Mouse (Mus musculus) hindbrain, embryonic 10.5 days (tissue): ENCODE results near the gene Sema5a. TPM values are rescaled to one million over a fixed set of nuclear protein-coding genes. Genes with fewer than 3 reads are reported as not detected.

Experiments used
- DNase-seq: peaks from one replicate; pipeline ENCODE4 v3.0.0-alpha.2; 2017; ENCODE audit warnings: low spot score
- H3K27ac ChIP-seq: fragments of 300-500 bp; sonication (generic); 2 replicates; pipeline ENCODE4 v1.5.1; 2016; ENCODE audit warnings: mild to moderate bottlenecking, moderate library complexity
- H3K27me3 ChIP-seq: fragments of 300-500 bp; sonication (generic); 2 replicates; pipeline ENCODE4 v1.6.1; 2016; ENCODE audit warnings: mild to moderate bottlenecking; ENCODE audit not compliant: poor library complexity, insufficient read depth, severe bottlenecking
- H3K36me3 ChIP-seq: fragments of 300-500 bp; sonication (generic); 2 replicates; pipeline ENCODE4 v1.6.1; 2016; ENCODE audit warnings: mild to moderate bottlenecking, moderate library complexity
- H3K4me1 ChIP-seq: fragments of 300-500 bp; sonication (generic); replicated peaks from 2 replicates; pipeline ENCODE4 v1.6.1; 2016; ENCODE audit warnings: mild to moderate bottlenecking
- H3K4me3 ChIP-seq: fragments of 300-500 bp; sonication (generic); 2 replicates; pipeline ENCODE4 v1.5.1; 2016; ENCODE audit warnings: mild to moderate bottlenecking, moderate library complexity
- H3K9me3 ChIP-seq: fragments of 300-500 bp; sonication (generic); 2 replicates; pipeline ENCODE4 v1.6.1; 2016; ENCODE audit warnings: mild to moderate bottlenecking, moderate library complexity
- WGBS: fragments of 180-500 bp; shearing (Covaris S2); methylation state at CpG from one replicate; pipeline ENCODE4 v1.1.7; 2016; 5-methylcytosine and 5-hydroxymethylcytosine counted together
- polyA plus RNA-seq: library from polyadenylated mRNA; unstranded; fragments of >200 nt; fragmentation: Nextera tagmentation; extraction: Ambion mirVana; gene quantifications from 2 replicates; pipeline ENCODE4 v1.2.1, GENCODE M21; 2016

Gene Sema5a
- polyA plus RNA-seq, 1 experiment from 2014 or later = 5.0 TPM

DNA sequence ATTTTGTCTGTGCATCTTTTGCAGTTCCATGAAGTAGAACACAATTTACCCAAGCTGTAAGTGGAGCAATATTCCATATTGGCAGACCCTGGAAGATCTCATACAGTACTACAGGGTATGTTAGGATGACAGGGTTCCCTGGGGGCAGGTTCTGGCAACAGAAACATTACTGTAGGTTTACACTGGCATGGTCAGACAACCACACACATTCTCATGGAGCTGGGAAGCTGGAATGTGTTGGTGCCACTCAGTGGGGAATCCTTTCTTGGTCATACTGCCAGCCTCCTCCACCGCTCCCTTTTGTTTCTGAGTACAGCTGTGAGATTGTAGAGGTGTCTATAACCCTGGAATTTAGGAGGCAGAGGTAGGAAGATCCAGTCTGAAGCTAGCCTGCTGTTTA lies 11.2 kb upstream of the Sema5a start:
- H3K9me3 ChIP-seq = no peaks in the 10 kb centered on the region
- 90% methylated on average over 1 of the region's 1 CpGs for WGBS

DNA sequence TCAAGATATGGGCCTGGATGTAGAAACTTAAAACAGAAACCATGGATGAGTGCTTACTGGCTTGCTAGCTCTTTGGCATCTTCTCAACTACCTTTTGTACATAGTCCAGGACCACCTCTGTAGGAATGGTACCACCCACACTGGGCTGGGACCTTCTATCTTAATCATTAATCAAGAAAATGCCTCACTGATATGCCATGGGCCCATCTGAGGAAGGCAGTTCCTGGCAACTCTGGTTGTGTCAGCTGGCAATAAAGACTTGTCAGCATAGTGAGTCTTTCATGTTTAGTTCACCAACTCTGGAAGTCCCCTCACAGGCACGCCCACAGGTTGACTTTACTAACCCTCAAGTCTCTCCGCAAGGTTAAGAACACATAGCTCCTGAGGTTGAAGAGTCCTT lies 5.5 kb upstream of the Sema5a start:
- H3K4me3 ChIP-seq = no peak overlapping the region
- no peaks in the 10 kb centered on the region for H3K9me3 ChIP-seq
- no peaks in the 10 kb centered on the region for H3K36me3 ChIP-seq
- WGBS = 94% methylated on average over 2 of the region's 2 CpGs
- H3K27me3 ChIP-seq = no peaks in the 10 kb centered on the region
- peaks cover 12% of the 10 kb centered on the region; the same call in 1 of the 2 replicates for H3K4me1 ChIP-seq
- no peak for DNase-seq
- no peak overlapping the region for H3K27ac ChIP-seq

More for the DNA sequence above, 11.2 kb upstream of the Sema5a start:
- no peak overlapping the region for H3K27ac ChIP-seq
- no peak overlapping the region for H3K4me3 ChIP-seq
- 0 out of 2 replicates have a peak, but pooled peaks cover 3% of the 10 kb centered on the region for H3K4me1 ChIP-seq
- no peaks in the 10 kb centered on the region for H3K36me3 ChIP-seq
- H3K27me3 ChIP-seq = no peaks in the 10 kb centered on the region
- DNase-seq = no peak

GRCm38 (mm10) chr15:32240159-32240558 lies 4.5 kb upstream of the Sema5a start:
- whole genome bisulfite sequencing = 89% methylated on average over 3 of the region's 3 CpGs

GRCm38 (mm10) chr15:32241666-32242065 lies 2.9 kb upstream of the Sema5a start:
- 92% methylated on average over 6 of the region's 6 CpGs for WGBS
- no peak for DNase-seq
- no peak overlapping the region for H3K27ac ChIP-seq

More at GRCm38 (mm10) chr15:32240159-32240558, 4.5 kb upstream of the Sema5a start:
- Histone ChIP-seq H3K9me3 (no peaks in the 10 kb centered on the region), H3K4me3 (no peak overlapping the region), H3K36me3 (no peaks in the 10 kb centered on the region), H3K4me1 (peaks cover 21% of the 10 kb centered on the region), H3K27me3 (no peaks in the 10 kb centered on the region), H3K27ac (no peak overlapping the region)
- DNase-seq = no peak

DNA sequence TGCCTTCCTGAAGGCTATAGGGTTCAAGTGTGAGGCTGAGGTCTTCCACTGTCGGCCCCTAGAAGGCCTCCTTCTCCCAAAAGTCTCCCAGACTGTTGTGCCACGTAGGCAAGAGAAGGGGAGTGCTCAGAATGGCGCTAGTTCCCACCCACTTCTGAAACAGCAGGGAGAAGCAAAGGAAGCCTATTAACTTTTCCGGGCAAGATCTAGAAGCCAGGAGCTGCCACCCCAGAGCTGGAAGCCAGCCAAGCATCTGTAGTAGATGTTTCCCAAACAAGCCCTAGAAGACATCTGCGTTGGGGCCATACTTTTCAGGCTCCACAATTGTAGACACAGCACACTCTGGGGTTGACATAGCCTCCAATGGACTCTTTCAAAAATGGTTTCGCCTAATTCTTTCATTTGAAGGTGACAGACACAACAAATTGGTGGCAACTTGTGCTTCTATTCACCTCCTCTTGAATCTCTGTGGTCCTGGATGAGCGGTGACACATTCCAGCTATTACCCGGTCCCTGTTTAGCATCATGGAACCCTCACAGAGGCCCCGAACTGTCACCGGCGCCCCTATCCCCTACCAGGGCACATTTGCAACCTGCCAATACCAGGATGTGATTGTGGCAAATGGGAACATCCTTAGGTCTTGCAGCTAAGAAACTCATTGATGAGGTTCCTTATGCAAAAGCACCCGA lies 1.4 kb upstream of the Sema5a start:
- H3K27me3 ChIP-seq = no peaks in the 10 kb centered on the region
- H3K4me3 ChIP-seq = peak overlapping the region; percentile 70
- WGBS = 73% methylated on average over 12 of the region's 12 CpGs
- H3K36me3 ChIP-seq = no peaks in the 10 kb centered on the region
- no peak overlapping the region for H3K27ac ChIP-seq
- DNase-seq = no peak
- H3K4me1 ChIP-seq = peaks cover 40% of the 10 kb centered on the region
- H3K9me3 ChIP-seq = no peaks in the 10 kb centered on the region

More at GRCm38 (mm10) chr15:32241666-32242065, 2.9 kb upstream of the Sema5a start:
- no peaks in the 10 kb centered on the region for H3K36me3 ChIP-seq
- no peaks in the 10 kb centered on the region for H3K27me3 ChIP-seq
- peaks cover 34% of the 10 kb centered on the region for H3K4me1 ChIP-seq
- no peaks in the 10 kb centered on the region for H3K9me3 ChIP-seq
- H3K4me3 ChIP-seq = no peak overlapping the region

- Histone ChIP-seq H3K27ac (peak overlapping the region; percentile 73), H3K4me3 (peak overlapping the region; percentile 70), H3K27me3 (no peaks in the 10 kb centered on the region), H3K9me3 (no peaks in the 10 kb centered on the region), H3K36me3 (no peaks in the 10 kb centered on the region), H3K4me1 (peaks cover 40% of the 10 kb centered on the region)
- WGBS = 65% methylated on average over 7 of the region's 7 CpGs
- no peak for DNase-seq
Measured at GRCm38 (mm10) chr15:32243824-32244223, 786 bp upstream of the Sema5a start.

DNA sequence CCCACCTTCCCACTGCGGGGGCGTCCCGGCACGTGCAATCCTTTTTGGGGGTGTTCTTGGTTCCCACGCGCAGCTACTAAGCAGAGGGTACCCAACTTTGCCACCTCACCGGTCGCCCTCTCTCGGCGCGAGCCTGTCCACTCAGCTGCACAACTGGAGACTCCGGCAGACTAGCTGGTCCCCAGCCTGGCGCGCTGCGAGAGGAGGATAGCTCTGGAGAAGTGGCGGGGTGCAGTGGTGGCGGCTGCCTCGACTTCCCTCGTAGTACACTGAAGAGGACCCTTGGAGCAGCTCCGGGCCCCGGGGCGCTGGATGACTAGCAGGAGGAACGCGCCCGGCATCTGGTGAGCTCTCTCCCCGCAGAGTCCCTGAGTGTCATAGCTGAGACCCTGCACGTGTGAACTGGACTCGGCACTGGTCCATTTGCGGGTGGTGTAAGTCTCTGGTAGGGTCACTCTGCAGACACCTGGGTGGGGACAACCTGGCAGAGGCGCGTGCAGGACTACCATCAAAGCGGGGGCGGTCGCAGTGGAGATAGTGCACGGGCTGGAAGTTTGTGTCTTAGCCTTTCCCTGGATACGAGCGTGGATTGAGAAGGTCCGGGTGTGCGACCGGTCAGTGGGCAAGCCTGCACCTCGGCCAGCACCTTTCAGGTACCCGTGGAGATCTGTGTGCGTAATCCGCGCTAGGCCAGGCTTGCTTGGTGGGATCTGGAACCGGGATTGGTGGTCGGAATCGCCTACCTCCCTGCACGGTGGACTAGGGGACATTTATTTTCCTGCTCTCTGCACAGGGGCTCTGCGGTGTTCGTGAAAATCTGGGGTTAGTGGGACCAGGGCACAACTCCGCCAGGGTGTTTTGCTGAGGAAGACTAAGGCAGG lies 586 bp downstream of the Sema5a start:
- Histone ChIP-seq H3K27me3 (no peaks in the 10 kb centered on the region), H3K4me1 (peaks cover 40% of the 10 kb centered on the region), H3K27ac (peak overlapping the region; percentile 73), H3K36me3 (no peaks in the 10 kb centered on the region), H3K9me3 (no peaks in the 10 kb centered on the region), H3K4me3 (peak overlapping the region; percentile 70)
- peak; percentile 55 for DNase-seq
- under 1% methylated on average over 52 of the region's 52 CpGs for WGBS

GRCm38 (mm10) chr15:32245837-32246670 lies 1.4 kb downstream of the Sema5a start:
- Histone ChIP-seq H3K9me3 (no peaks in the 10 kb centered on the region), H3K4me1 (peaks cover 40% of the 10 kb centered on the region), H3K36me3 (no peaks in the 10 kb centered on the region), H3K27me3 (no peaks in the 10 kb centered on the region), H3K4me3 (peak overlapping the region; percentile 70), H3K27ac (peak overlapping the region; percentile 73)
- peak; percentile 93 for DNase-seq
- 1% methylated on average over 47 of the region's 47 CpGs for WGBS

DNA sequence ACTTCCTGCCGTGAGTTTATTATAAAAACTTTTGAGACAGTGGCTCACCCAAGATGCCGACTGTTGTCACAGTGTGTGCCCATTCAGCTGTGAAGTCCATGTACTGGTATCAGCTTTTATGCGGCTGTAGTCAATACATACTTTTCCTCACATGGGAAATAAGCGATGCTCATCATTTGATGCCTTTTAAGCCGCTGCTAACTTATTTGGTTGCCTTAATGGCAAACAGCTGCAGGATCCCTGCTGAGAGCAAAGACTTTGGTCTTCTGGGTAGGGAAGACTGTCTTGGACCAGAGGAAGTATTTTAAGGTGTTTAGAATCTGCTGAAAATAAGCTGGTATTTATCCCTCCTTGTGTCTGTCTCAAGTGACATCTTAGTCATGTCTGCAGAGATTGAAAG lies 2.7 kb downstream of the Sema5a start:
- peaks cover 40% of the 10 kb centered on the region for H3K4me1 ChIP-seq
- no peak overlapping the region for H3K27ac ChIP-seq
- H3K27me3 ChIP-seq = no peaks in the 10 kb centered on the region
- H3K4me3 ChIP-seq = peak overlapping the region; percentile 70; the same call in 1 of the 2 replicates
- no peaks in the 10 kb centered on the region for H3K9me3 ChIP-seq
- DNase-seq = no peak
- WGBS = 47% methylated on average over 5 of the region's 5 CpGs
- H3K36me3 ChIP-seq = no peaks in the 10 kb centered on the region

GRCm38 (mm10) chr15:32254806-32255205 lies 10.2 kb downstream of the Sema5a start:
- Histone ChIP-seq H3K4me1 (peaks cover 10% of the 10 kb centered on the region; the same call in 1 of the 2 replicates), H3K27me3 (no peaks in the 10 kb centered on the region), H3K27ac (no peak overlapping the region), H3K4me3 (no peak overlapping the region), H3K36me3 (0 out of 2 replicates have a peak, but pooled peaks cover 4% of the 10 kb centered on the region), H3K9me3 (peaks cover 6% of the 10 kb centered on the region; the same call in 1 of the 2 replicates)
- no peak for DNase-seq
- WGBS = 70% methylated on average over 2 of the region's 2 CpGs

- Histone ChIP-seq H3K9me3 (peaks cover 6% of the 10 kb centered on the region; the same call in 1 of the 2 replicates), H3K36me3 (0 out of 2 replicates have a peak, but pooled peaks cover 4% of the 10 kb centered on the region), H3K4me1 (peaks cover 23% of the 10 kb centered on the region), H3K4me3 (no peak overlapping the region), H3K27me3 (no peaks in the 10 kb centered on the region), H3K27ac (peak overlapping the region; percentile 3; the same call in 1 of the 2 replicates)
- 65% methylated on average over 8 of the region's 8 CpGs for WGBS
- no peak for DNase-seq
Measured at GRCm38 (mm10) chr15:32257340-32257739, 12.7 kb downstream of the Sema5a start.

- peaks cover 6% of the 10 kb centered on the region; the same call in 1 of the 2 replicates for H3K9me3 ChIP-seq
- H3K27ac ChIP-seq = peak overlapping the region; percentile 3
- 57% methylated on average over 7 of the region's 7 CpGs for WGBS
- DNase-seq = peak; percentile 34
- peaks cover 23% of the 10 kb centered on the region for H3K4me1 ChIP-seq
- no peak overlapping the region for H3K4me3 ChIP-seq
- no peaks in the 10 kb centered on the region for H3K27me3 ChIP-seq
- 0 out of 2 replicates have a peak, but pooled peaks cover 4% of the 10 kb centered on the region for H3K36me3 ChIP-seq
Measured at GRCm38 (mm10) chr15:32257886-32258319, 13.3 kb downstream of the Sema5a start.
